Mouse (Mus musculus) limb, embryonic 14.5 days (tissue): ENCODE measurements at regions not wholly inside any gene's neighbourhood (a gene's known extent, or its start where the extent isn't known, plus 50 kb on each side); places are given as distances from the start of the nearest gene placed in this dataset.

ENCODE experiments used
- ATAC-seq: fragments of 200-750 bp; cut with Nextera tagmentation; 2 replicates; pipeline ENCODE4 v1.8.0; 2017; ENCODE audit warnings: low read depth, moderate number of reproducible peaks, moderate TSS enrichment; ENCODE audit not compliant: low FRiP score
- DNase-seq: peaks from one replicate; pipeline ENCODE4 v3.0.0-alpha.2; 2015; ENCODE audit warnings: low spot score
- H3K27ac ChIP-seq: fragments of 300-500 bp; sonication (generic); replicated peaks from 2 replicates; pipeline ENCODE4 v1.5.1; 2014; ENCODE audit warnings: low read depth, mild to moderate bottlenecking, low read length, moderate library complexity, mixed read lengths
- H3K27me3 ChIP-seq: fragments of 300-500 bp; sonication (generic); 2 replicates; pipeline ENCODE4 v1.6.1; 2014; ENCODE audit warnings: low read length, mixed read lengths; ENCODE audit not compliant: control insufficient read depth, insufficient read depth
- H3K36me3 ChIP-seq: fragments of 300-500 bp; sonication (generic); 2 replicates; pipeline ENCODE4 v1.6.1; 2014; ENCODE audit warnings: mild to moderate bottlenecking, low read length, moderate library complexity, mixed read lengths; ENCODE audit not compliant: control insufficient read depth, insufficient read depth
- H3K4me1 ChIP-seq: fragments of 300-500 bp; sonication (generic); 2 replicates; pipeline ENCODE4 v1.6.1; 2014; ENCODE audit warnings: antibody characterized with exemption, low read length, mixed read lengths; ENCODE audit not compliant: control insufficient read depth, insufficient read depth
- H3K4me2 ChIP-seq: fragments of 300-500 bp; sonication (generic); replicated peaks from 2 replicates; pipeline ENCODE4 v1.6.1; 2014; ENCODE audit warnings: low read depth, mild to moderate bottlenecking, low read length, moderate library complexity; ENCODE audit not compliant: severe bottlenecking
- H3K4me3 ChIP-seq: fragments of 300-500 bp; sonication (generic); replicated peaks from 2 replicates; pipeline ENCODE4 v1.5.1; 2014; ENCODE audit warnings: low read length
- H3K9ac ChIP-seq: fragments of 300-500 bp; sonication (generic); 2 replicates; pipeline ENCODE4 v1.6.1; 2014; ENCODE audit warnings: mild to moderate bottlenecking, low read depth, low read length, moderate library complexity; ENCODE audit not compliant: severe bottlenecking
- H3K9me3 ChIP-seq: fragments of 300-500 bp; sonication (generic); 2 replicates; pipeline ENCODE4 v1.6.1; 2016; ENCODE audit warnings: low read length; ENCODE audit not compliant: control insufficient read depth
- POLR2A ChIP-seq: fragments of 200-500 bp; IDR thresholded peaks from 2 replicates; pipeline ENCODE4 v1.8.0; 2012; ENCODE audit warnings: inconsistent platforms, mild to moderate bottlenecking, moderate library complexity, borderline replicate concordance; ENCODE audit not compliant: insufficient read depth, insufficient read length; ENCODE audit errors: extremely low read depth
- WGBS: fragments of 180-500 bp; shearing (Covaris S2); extraction: QIAGEN DNeasy Blood & Tissue Kit; methylation state at CpG from one replicate; pipeline ENCODE4 v1.1.7; 2014; 5-methylcytosine and 5-hydroxymethylcytosine counted together

DNA sequence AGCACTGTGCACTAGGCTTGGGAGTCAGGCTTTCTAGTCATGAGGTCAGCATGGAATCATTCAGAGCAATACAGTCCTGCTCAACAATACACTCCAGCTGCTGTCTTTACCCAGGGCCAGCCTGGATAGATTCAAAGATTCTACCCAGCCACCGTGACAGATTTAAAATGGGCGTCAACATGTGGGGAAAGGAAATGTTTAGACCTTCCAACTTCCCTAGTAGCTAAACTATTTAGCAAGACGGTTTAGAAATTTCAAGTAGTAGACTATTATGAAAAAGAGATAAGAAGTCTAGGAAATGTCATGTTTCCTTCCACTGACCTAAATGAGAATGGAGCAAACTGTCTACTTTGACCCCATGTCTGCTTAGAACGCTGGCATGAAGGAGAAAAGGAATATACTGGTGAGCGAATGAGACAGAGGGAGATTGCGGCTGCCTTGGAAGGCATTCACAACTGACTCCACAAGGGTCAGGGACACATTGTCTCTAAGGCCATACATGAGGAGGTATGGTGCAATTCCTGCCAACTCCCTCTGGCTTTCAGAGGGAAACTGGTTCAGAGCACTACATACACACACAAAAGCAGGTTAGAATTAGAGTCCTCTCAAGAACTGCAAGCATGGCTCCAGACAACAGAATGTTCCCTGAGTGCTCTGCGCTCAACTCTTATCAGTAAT, 364.6 kb upstream of the Acvr2a start:
- WGBS: 90% methylated on average over 7 of the region's 7 CpGs
- DNase-seq: no peak
- TF ChIP-seq POLR2A: no peak
- H3K9ac ChIP-seq: no peak overlapping the region
- no peaks in the 10 kb centered on the region for H3K27me3 ChIP-seq
- H3K4me2 ChIP-seq: no peak overlapping the region
- peaks cover 5% of the 10 kb centered on the region for H3K4me1 ChIP-seq
- H3K4me3 ChIP-seq: no peak overlapping the region
- ATAC-seq: no peak
- no peaks in the 10 kb centered on the region for H3K9me3 ChIP-seq
- no peak overlapping the region for H3K27ac ChIP-seq
- H3K36me3 ChIP-seq: no peaks in the 10 kb centered on the region

DNA sequence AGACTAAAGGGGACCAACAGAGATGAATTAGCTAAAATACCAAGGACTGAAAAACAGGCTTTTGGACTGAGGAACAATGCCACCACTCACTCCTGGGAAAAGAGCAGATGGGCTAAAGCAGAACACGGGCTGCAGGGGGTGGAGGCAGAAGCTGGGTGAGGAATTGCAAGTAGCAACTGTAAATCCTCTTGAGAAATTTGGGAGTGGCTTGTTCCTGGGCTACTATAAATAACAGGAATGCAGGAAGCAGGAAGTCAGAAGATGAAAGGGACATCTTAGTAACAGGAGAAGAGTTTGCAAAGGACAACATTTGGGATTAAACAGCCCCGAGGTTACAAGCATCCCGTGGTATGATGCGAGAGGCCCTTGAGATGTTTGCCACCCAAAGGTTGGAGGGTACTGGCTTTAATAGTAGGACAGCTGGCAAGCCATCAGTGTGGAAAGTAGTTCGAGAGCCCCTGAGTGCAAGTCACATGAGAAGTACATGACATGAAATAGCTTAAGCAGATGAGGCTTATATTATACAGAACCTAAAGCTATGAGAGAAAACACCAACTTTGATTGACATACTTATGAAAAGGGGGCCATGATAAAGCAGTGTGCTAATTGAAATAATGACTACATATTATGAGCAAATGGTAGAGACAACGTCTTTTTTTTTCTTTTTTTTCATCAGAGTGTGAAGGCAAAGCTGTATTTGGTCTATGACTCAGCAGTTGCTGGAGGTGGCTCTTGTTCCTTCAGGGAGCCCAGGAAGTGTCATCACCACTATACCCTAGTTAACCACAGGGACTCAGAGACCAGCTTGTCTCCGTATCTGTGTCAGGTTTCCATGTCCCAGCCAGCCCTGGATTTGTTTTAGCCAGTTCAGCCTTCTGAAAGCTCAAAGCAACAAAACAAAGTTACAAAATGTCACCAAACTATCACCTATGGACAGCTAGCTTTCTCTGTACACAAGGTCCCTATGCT, 357.6 kb upstream of the Acvr2a start:
- 36% methylated on average over 7 of the region's 7 CpGs for WGBS
- peak; percentile 5 for DNase-seq

DNA sequence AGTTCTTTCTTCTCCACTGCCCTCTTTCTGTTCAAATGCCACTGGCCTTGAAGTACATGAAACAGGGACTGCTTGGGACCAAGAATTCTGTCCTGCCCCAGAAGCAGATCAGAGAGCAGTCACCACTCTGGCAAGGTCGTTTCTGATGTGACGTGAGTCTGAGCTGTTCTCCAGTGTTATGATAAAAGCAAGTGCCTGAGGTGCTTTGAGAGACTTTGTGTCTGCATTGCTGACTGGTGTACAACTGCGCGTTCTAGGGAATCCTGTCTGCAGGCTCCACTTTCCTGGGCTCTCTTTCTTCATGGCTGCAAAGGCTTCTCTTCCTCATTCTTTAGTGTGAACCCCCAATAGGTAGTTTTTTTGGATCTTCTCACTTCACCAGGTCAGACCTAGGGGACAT, 356.8 kb upstream of the Acvr2a start:
- Histone ChIP-seq H3K9me3 (no peaks in the 10 kb centered on the region), H3K9ac (no peak overlapping the region), H3K36me3 (no peaks in the 10 kb centered on the region), H3K27ac (no peak overlapping the region), H3K4me1 (peaks cover 6% of the 10 kb centered on the region; the same call in 1 of the 2 replicates), H3K4me2 (no peak overlapping the region), H3K4me3 (no peak overlapping the region), H3K27me3 (no peaks in the 10 kb centered on the region)
- DNase-seq: no peak
- WGBS: 75% methylated on average over 4 of the region's 4 CpGs
- TF ChIP-seq POLR2A: no peak
- no peak for ATAC-seq

More for the DNA sequence above, 357.6 kb upstream of the Acvr2a start:
- Histone ChIP-seq H3K9me3 (no peaks in the 10 kb centered on the region), H3K36me3 (no peaks in the 10 kb centered on the region), H3K4me3 (no peak overlapping the region), H3K4me2 (no peak overlapping the region), H3K9ac (no peak overlapping the region), H3K4me1 (peaks cover 6% of the 10 kb centered on the region; the same call in 1 of the 2 replicates), H3K27ac (no peak overlapping the region), H3K27me3 (no peaks in the 10 kb centered on the region)
- ATAC-seq: no peak; the same call in 1 of the 2 replicates
- no peak for TF ChIP-seq POLR2A

DNA sequence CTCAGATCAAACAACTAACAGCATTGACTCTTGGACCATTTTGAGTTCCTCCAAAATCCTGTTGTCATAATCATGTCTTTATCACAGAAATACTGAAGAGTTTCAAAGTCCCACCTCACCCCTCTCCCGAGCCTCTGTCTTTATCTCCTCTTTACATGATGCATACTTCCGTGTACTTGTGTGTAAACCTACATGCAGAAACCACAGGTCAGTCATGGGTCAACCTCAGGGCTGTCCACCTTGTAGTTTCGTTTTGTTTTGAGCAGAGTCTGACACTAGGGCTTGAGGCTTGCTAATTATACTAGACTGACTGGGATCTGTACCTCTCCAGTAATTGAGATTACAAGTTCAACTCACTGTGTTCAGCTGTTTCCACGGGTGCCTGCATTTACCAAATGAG, 348.4 kb upstream of the Acvr2a start:
- Histone ChIP-seq H3K9me3 (no peaks in the 10 kb centered on the region), H3K27me3 (no peaks in the 10 kb centered on the region), H3K4me3 (no peak overlapping the region), H3K4me2 (no peak overlapping the region), H3K4me1 (0 out of 2 replicates have a peak, but pooled peaks cover 2% of the 10 kb centered on the region), H3K36me3 (no peaks in the 10 kb centered on the region), H3K9ac (no peak overlapping the region), H3K27ac (no peak overlapping the region)
- WGBS: 82% methylated on average over 4 of the region's 4 CpGs
- no peak for DNase-seq
- no peak for ATAC-seq
- TF ChIP-seq POLR2A: no peak

DNA sequence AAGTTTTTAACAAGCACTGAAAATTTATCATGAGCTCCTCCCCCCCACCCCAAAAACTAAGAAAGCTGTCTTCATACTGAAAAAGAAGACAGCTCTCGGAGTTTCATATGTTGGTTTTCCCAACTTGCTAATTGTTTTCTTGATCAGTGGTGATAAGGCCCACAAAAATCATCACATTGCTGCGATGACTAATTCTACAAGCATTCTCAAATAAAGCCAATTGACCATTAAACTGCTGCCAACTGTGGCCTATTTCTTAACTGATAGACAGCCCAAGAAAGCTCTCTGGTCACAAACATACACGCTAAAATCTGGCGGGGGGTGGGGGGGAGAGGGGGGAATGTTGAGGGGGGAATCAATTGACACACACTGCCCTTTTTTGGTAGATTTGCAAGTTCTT, 345.0 kb upstream of the Acvr2a start:
- Histone ChIP-seq H3K9ac (no peak overlapping the region), H3K4me1 (no peaks in the 10 kb centered on the region), H3K4me2 (no peak overlapping the region), H3K27ac (no peak overlapping the region), H3K9me3 (no peaks in the 10 kb centered on the region), H3K36me3 (no peaks in the 10 kb centered on the region), H3K27me3 (no peaks in the 10 kb centered on the region), H3K4me3 (no peak overlapping the region)
- DNase-seq: no peak
- no peak for ATAC-seq
- WGBS: 78% methylated on average over 4 of the region's 4 CpGs
- no peak for TF ChIP-seq POLR2A
